Mouse (Mus musculus) kidney, postnatal 10 days (tissue): ENCODE data around the gene Helz2.
A peak's percentile ranks its signal among the peaks of the same experiment; 100 is the strongest.
"Not testable (repeated sequence)": the region's sequence is repeated elsewhere in the genome, so short reads cannot be mapped to it uniquely, and the experiment has no call there.

Experiments
- DNase-seq: peaks from one replicate; pipeline ENCODE4 v3.0.0; 2021; ENCODE audit warnings: mixed read lengths

Gene Helz2

GRCm38 (mm10) chr2:181191936-181192335 is 49.9 kb downstream of the Helz2 start:
- no peak for DNase-seq

GRCm38 (mm10) chr2:181191385-181191784 is 50.4 kb downstream of the Helz2 start:
- DNase-seq: not testable (repeated sequence)

GRCm38 (mm10) chr2:181189321-181189720 is 52.5 kb downstream of the Helz2 start:
- DNase-seq: no peak

GRCm38 (mm10) chr2:181188681-181189080 is 53.1 kb downstream of the Helz2 start:
- peak; percentile 17 for DNase-seq

- peak; percentile 94 for DNase-seq
These were observed 54.5 kb downstream of the Helz2 start, which contains the start of gene Ppdpf for GRCm38 (mm10) chr2:181187121-181188000. Gene Ppdpf (plus strand): TSS chr2:181187247.

- peak; percentile 92 for DNase-seq
These were observed 55.2 kb downstream of the Helz2 start for GRCm38 (mm10) chr2:181186635-181187034.

- no peak for DNase-seq
These were observed 60.9 kb downstream of the Helz2 start for GRCm38 (mm10) chr2:181180898-181181297.

- DNase-seq: no peak
These were observed 63.4 kb downstream of the Helz2 start for GRCm38 (mm10) chr2:181178471-181178870.

GRCm38 (mm10) chr2:181178015-181178414 is 63.8 kb downstream of the Helz2 start:
- no peak for DNase-seq
